Mouse (Mus musculus) right cerebral cortex, adult 18-20 months (tissue): Measurements from ENCODE around the gene Hinfp.

Source experiments
- DNase-seq: peaks from one replicate; pipeline ENCODE4 v3.0.0; 2022; ENCODE audit warnings: mixed read lengths

The Hinfp gene

DNA sequence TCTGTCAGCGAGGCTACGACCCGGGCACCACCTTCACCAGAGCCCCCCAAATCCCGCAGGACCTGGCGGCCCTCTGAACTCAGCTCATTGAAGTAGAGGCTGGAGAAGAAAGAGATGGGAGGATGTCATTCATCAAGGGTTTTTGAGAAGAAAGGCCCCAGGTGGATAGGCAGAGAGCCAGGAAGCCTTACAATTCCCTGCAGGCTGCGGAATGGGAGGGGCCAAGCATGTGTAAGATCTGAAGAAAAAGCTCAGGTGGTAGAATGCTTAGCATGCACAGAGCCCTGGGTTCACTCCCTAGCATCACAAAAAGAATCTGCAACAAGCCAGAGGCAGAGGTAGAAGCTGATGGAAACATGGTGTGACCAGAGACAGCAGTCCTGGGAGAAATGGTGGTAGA, 52.0 kb downstream of the Hinfp start:
- no peak for DNase-seq

DNA sequence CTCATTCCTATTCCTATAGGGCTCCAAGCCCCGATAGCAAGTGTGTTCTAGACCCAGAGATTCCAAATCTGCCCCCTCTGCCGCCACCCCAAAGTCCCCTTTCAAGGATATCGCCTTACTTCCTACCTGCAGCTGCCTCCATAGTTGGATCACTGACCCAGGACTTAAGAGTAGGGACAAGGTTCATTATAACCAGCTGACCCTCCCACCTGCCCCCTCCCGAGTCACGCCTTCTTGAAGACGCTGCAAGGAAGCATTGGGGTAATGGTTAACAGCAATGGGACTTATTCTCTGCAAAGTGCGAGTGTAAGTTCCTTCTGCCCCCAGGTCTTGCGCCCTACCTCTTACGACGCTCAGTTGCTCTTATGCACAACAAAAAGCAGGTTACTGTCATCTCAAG, 54.2 kb downstream of the Hinfp start, which contains the start of gene Pdzd3:
Gene Pdzd3, minus strand, starts transcription at position 158 of the 400 bp plus-strand sequence.
- DNase-seq: no peak

DNA sequence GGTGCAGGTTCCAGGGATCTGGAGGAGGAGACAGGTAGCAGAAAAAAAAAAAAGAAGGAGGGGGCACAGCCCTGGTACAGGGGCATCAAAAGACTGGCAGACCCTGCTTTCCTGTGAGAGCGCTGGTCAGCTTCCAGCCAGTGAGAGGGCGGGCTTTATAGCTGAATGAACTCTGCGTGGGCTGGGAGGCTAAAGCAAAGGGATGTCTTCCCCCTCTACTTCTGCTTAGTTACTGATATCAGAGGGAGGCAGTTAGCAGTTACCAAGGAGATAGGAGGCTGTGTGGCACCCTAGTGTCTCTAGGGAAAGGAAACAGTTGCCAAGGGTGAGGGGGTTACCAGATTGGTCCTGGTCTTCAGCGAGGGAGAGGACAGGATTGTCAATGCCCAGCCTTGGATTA, 55.0 kb downstream of the Hinfp start:
- DNase-seq: no peak

GRCm38 (mm10) chr9:44249181-44250146, 56.0 kb downstream of the Hinfp start:
- peak; percentile 71 for DNase-seq

GRCm38 (mm10) chr9:44247907-44248306, 57.6 kb downstream of the Hinfp start:
- no peak for DNase-seq

DNA sequence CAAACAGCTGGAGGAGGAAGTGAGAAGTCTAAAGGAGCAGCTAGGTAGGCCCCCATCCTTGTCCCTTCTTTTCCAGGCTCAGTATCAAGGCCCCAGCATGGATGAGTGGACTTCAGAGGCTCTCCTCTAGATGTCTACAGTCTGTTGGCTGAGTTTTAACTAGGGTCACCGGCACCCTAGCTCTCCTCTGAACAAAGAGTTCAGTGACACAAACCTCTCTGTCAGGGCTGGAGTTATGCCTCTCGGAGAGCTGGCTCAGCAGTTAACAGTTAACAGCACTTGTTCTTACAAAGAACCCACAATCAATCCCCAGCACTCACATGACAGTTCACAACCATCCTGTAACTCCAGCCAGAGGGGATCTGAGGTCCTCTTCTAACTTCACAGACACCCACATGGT, 61.9 kb downstream of the Hinfp start:
- DNase-seq: no peak
